Mouse (Mus musculus): ENCODE results near the gene Gm13279.
"Not testable (repeated sequence)": the region's sequence is repeated elsewhere in the genome, so short reads cannot be mapped to it uniquely, and the experiment has no call there.

Gm13279 gene

DNA sequence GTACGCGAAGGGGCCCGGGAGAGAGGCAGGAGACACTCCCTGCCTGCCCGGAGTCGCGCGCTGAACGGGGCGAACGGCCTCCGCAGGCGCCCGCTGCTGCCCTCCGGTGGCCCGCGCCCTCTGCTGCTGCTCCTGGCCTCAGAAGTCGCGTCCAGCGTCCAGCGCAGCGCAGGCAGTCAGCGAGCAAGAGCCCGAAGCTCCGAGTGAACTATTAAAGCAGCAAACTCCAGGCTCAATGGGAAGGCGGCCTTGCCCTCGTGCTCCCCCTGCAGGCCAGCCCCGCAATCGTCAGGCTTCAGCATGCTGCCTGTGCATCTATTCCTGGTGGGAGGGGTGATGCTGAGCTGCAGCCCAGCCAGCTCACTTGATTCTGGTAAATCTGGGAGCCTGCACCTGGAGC is at the start of gene Gm13279:
Gene Gm13279 (plus strand): TSS at position 301 of the 400 bp plus-strand sequence.
- not testable (repeated sequence) for DNase-seq (ENCODE audit: low spot score in 2 of 2)

DNA sequence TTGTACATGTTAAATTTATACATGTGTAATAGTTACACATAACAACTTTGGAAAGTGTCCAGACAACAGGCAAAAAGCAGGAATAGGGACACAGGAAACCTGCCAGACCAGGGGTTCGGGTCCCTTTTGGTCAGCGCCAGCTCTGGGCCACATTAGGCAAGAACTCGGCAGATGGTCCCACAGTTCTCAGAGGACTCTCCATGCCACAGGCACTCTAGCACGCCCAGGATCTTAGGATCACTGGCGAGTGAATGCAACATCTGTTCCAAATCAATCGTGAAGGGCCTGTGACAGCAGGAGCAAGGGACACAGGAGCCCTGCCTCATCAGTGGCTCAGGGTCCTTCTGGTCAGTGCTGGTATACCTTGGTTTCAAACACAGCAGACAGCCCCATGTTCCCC is 47.3 kb upstream of the Gm13279 start:
- DNase-seq (ENCODE audit: low spot score in 2 of 2): no peak

DNA sequence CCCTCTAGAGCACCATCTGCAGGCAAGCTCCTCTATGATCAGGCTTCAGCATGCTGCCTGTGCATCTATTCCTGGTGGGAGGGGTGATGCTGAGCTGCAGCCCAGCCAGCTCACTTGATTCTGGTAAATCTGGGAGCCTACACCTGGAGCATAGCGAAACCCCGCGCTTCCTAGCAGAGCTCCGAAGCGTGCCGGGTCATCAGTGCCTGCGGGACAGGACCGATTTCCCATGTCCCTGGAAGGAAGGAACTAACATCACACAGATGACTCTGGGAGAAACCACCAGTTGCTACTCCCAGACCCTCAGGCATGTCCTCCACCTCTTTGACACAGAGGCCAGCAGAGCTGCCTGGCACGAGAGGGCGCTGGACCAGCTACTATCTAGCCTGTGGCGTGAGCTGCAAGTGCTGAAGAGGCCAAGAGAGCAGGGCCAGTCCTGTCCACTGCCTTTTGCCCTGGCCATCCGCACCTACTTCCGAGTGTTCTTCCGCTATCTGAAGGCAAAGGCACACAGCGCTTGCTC is 42.3 kb upstream of the Gm13279 start, which contains the start of gene Gm13271:
Gene Gm13271 (plus strand): TSS at position 51 of the 523 bp plus-strand sequence.
- peak; percentile 58 to 74 for DNase-seq (ENCODE audit: low spot score in 2 of 2)

DNA sequence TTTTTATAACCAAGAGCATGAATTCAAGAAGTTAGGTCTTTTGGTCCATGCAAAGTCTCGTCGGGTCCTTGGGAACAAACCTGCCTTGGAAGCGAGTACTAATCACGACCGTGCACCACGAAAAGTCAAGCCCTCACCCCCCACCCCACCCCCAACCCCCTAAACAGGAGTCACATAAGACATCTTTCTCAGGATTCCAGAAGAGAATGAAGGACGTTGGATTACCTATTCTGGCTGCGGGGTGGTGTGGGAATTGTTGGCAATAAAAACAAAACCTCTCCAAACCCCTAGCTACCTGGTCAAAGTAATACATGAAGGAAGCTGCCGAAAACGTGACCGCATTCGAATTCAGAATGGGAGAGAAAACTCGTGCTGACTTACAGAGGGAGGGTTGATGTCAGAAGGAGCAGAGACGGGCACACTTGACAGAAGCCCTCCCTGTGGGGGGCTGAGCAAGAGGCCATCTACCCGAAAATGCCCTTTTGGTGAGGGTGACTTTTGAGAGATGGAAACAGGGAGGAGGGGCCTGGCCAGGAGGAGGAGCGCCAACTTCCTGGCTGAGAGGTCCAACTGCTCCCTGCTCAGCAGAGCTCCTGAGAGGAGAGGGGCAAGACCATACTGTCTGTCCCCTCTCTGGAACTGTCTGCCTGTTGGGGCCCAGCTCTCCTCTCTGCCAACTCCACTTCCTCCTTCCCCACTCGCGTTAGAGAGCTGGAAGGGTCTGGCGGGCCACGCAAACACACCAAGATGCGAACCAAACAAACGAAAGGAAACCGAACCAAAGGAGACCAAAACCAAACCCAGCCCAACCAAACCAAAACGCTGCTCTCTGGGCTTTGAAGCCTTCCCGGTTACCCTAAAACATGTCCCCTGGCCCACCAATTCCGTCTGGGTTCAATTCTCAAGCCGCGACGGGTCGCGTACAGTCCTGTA is 40.4 kb upstream of the Gm13279 start:
- not testable (repeated sequence) for DNase-seq (ENCODE audit: low spot score in 2 of 2)

DNA sequence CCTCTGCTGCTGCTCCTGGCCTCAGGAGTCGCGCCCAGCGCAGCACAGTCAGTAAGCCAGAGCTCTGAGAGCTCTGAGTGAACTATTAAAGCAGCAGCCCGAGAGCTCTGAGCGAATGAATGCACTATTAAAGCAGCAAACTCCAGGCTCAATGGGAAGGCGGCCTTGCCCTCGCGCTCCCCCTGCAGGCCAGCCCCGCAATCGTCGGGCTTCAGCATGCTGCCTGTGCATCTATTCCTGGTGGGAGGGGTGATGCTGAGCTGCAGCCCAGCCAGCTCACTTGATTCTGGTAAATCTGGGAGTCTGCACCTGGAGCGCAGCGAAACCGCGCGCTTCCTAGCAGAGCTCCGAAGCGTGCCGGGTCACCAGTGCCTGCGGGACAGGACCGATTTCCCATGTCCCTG is 39.6 kb upstream of the Gm13279 start:
- peak; percentile 83 to 88 for DNase-seq (ENCODE audit: low spot score in 2 of 2)

DNA sequence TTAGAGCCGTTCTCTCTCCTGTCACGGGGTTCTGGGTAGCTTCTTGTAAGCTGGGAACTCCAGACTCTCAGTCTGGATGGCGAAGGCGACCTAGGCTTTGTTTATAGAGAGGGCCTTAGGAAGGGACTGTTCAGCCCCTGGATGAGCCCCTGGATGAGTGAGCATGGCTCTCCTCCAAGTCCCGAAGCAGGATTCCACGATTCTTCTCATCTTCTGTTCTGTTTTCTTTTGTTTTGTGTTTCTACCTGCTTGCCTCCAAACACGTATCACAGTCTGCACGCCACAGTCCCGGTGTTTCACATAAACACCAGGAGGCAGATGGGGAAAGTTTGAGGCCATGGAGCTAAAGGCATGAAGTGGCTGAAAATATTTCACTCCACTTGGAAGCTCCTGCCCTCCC is 38.4 kb upstream of the Gm13279 start:
- not testable (repeated sequence) for DNase-seq (ENCODE audit: low spot score in 2 of 2)

DNA sequence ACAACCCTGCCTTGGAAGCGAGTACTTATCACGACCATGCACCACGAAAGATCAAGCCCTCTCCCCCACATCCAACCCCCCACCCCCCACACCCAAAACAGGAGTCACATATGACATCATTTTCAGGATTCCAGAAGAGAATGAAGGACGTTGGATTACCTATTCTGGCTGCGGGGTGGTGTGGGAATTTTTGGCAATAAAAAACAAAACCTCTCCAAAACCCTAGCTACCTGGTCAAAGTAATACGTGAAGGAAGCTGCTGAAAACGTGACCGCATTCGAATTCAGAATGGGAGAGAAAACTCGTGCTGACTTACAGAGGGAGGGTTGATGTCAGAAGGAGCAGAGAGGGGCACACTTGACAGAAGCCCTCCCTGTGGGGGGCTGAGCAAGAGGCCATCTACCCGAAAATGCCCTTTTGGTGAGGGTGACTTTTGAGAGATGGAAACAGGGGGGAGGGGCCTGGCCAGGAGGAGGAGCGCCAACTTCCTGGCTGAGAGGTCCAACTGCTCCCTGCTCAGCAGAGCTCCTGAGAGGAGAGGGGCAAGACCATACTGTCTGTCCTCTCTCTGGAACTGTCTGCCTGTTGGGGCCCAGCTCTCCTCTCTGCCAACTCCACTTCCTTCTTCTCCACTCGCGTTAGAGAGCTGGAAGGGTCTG is 37.5 kb upstream of the Gm13279 start, which contains the start of gene Gm13283:
Gene Gm13283 (plus strand): TSS at position 510 of the 659 bp plus-strand sequence.
- DNase-seq (ENCODE audit: low spot score in 2 of 2): peak; percentile 24 to 39

DNA sequence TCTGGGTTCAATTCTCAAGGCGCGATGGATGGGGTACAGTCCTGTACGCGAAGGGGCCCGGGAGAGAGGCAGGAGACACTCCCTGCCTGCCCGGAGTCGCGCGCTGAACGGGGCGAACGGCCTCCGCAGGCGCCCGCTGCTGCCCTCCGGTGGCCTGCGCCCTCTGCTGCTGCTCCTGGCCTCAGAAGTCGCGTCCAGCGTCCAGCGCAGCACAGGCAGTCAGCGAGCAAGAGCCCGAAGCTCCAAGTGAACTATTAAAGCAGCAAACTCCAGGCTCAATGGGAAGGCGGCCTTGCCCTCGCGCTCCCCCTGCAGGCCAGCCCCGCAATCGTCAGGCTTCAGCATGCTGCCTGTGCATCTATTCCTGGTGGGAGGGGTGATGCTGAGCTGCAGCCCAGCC is 36.8 kb upstream of the Gm13279 start:
- peak; percentile 44 to 63 for DNase-seq (ENCODE audit: low spot score in 2 of 2)

DNA sequence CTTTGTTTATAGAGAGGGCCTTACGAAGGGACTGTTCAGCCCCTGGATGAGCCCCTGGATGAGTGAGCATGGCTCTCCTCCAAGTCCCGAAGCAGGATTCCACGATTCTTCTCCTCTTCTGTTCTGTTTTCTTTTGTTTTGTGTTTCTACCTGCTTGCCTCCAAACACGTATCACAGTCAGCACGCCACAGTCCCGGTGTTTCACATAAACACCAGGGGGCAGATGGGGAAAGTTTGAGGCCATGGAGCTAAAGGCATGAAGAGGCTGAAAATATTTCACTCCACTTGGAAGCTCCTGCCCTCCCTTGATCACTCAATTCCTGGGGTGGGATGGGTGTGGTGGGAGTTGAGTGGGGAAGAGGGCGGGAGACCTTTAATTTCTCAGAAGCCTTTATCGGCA is 35.4 kb upstream of the Gm13279 start:
- DNase-seq (ENCODE audit: low spot score in 2 of 2): peak; percentile 72 to 73

DNA sequence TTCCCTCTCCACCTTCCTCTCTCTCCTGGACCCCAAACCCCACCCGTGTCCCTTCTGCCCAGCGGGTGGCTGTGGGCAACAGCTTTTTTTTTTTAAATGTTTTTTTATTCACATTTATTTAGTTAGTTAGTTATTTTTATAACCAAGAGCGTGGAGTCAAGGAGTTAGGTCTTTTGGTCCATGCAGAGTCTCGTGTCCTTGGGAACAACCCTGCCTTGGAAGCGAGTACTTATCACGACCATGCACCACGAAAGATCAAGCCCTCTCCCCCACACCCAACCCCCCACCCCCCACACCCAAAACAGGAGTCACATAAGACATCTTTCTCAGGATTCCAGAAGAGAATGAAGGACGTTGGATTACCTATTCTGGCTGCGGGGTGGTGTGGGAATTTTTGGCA is 34.9 kb upstream of the Gm13279 start:
- not testable (repeated sequence) for DNase-seq (ENCODE audit: low spot score in 2 of 2)

DNA sequence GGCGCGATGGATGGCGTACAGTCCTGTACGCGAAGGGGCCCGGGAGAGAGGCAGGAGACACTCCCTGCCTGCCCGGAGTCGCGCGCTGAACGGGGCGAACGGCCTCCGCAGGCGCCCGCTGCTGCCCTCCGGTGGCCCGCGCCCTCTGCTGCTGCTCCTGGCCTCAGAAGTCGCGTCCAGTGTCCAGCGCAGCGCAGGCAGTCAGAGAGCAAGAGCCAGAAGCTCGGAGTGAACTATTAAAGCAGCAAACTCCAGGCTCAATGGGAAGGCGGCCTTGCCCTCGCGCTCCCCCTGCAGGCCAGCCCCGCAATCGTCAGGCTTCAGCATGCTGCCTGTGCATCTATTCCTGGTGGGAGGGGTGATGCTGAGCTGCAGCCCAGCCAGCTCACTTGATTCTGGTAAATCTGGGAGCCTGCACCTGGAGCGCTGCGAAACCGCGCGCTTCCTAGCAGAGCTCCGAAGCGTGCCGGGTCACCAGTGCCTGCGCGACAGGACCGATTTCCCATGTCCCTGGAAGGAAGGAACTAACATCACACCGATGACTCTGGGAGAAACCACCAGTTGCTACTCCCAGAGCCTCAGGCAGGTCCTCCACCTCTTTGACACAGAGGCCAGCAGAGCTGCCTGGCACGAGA is 33.7 kb upstream of the Gm13279 start:
- peak; percentile 12 to 27 for DNase-seq (ENCODE audit: low spot score in 2 of 2)

DNA sequence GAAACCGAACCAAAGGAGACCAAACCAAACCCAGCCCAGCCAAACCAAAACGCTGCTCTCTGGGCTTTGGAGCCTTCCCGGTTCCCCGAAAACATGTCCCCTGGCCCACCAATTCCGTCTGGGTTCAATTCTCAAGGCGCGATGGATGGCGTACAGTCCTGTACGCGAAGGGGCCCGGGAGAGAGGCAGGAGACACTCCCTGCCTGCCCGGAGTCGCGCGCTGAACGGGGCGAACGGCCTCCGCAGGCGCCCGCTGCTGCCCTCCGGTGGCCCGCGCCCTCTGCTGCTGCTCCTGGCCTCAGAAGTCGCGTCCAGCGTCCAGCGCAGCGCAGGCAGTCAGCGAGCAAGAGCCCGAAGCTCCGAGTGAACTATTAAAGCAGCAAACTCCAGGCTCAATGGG is 23.7 kb upstream of the Gm13279 start, which contains the start of gene Gm13290:
Gene Gm13290 (plus strand): TSS at position 301 of the 400 bp plus-strand sequence.
- DNase-seq (ENCODE audit: low spot score in 2 of 2): not testable (repeated sequence)

DNA sequence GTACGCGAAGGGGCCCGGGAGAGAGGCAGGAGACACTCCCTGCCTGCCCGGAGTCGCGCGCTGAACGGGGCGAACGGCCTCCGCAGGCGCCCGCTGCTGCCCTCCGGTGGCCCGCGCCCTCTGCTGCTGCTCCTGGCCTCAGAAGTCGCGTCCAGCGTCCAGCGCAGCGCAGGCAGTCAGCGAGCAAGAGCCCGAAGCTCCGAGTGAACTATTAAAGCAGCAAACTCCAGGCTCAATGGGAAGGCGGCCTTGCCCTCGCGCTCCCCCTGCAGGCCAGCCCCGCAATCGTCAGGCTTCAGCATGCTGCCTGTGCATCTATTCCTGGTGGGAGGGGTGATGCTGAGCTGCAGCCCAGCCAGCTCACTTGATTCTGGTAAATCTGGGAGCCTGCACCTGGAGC is 20.6 kb upstream of the Gm13279 start, which contains the start of gene Gm13289:
Gene Gm13289 (plus strand): TSS at position 301 of the 400 bp plus-strand sequence.
- DNase-seq (ENCODE audit: low spot score in 2 of 2): not testable (repeated sequence)

DNA sequence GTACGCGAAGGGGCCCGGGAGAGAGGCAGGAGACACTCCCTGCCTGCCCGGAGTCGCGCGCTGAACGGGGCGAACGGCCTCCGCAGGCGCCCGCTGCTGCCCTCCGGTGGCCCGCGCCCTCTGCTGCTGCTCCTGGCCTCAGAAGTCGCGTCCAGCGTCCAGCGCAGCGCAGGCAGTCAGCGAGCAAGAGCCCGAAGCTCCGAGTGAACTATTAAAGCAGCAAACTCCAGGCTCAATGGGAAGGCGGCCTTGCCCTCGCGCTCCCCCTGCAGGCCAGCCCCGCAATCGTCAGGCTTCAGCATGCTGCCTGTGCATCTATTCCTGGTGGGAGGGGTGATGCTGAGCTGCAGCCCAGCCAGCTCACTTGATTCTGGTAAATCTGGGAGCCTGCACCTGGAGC is 17.6 kb upstream of the Gm13279 start, which contains the start of gene Gm13272:
Gene Gm13272 (plus strand): TSS at position 301 of the 400 bp plus-strand sequence.
- not testable (repeated sequence) for DNase-seq (ENCODE audit: low spot score in 2 of 2)

DNA sequence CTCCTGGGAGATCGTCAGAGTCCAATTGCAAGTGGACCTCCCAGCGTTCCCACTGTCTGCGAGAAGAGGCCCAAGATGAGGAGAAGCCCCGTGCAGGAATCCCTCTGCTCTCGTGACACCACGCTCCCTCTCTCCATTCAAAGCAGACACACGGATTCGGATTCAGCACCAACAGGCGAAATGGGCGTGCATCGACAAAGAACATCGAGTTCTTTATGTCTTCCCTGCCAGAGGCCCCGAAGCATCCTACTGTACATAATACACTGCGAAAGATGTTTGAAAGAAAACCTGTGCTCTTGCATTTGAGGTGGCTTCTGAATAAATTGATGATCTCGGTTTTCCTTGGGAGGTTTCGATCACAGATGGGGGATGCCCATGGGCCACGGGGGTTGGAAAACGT is 16.9 kb upstream of the Gm13279 start:
- not testable (repeated sequence) for DNase-seq (ENCODE audit: low spot score in 2 of 2)

DNA sequence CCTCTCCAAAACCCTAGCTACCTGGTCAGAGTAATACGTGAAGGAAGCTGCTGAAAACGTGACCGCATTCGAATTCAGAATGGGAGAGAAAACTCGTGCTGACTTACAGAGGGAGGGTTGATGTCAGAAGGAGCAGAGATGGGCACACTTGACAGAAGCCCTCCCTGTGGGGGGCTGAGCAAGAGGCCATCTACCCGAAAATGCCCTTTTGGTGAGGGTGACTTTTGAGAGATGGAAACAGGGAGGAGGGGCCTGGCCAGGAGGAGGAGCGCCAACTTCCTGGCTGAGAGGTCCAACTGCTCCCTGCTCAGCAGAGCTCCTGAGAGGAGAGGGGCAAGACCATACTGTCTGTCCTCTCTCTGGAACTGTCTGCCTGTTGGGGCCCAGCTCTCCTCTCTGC is 15.4 kb upstream of the Gm13279 start, which contains the start of gene Ifnz:
Gene Ifnz (plus strand): TSS at position 301 of the 400 bp plus-strand sequence.
- not testable (repeated sequence) for DNase-seq (ENCODE audit: low spot score in 2 of 2)

DNA sequence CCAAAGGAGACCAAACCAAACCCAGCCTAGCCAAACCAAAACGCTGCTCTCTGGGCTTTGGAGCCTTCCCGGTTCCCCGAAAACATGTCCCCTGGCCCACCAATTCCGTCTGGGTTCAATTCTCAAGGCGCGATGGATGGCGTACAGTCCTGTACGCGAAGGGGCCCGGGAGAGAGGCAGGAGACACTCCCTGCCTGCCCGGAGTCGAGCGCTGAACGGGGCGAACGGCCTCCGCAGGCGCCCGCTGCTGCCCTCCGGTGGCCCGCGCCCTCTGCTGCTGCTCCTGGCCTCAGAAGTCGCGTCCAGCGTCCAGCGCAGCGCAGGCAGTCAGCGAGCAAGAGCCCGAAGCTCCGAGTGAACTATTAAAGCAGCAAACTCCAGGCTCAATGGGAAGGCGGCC is 14.9 kb upstream of the Gm13279 start:
- not testable (repeated sequence) for DNase-seq (ENCODE audit: low spot score in 2 of 2)

DNA sequence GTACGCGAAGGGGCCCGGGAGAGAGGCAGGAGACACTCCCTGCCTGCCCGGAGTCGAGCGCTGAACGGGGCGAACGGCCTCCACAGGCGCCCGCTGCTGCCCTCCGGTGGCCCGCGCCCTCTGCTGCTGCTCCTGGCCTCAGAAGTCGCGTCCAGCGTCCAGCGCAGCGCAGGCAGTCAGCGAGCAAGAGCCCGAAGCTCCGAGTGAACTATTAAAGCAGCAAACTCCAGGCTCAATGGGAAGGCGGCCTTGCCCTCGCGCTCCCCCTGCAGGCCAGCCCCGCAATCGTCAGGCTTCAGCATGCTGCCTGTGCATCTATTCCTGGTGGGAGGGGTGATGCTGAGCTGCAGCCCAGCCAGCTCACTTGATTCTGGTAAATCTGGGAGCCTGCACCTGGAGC is 11.8 kb upstream of the Gm13279 start, which contains the start of gene Gm13276:
Gene Gm13276 (plus strand): TSS at position 301 of the 400 bp plus-strand sequence.
- not testable (repeated sequence) for DNase-seq (ENCODE audit: low spot score in 2 of 2)

DNA sequence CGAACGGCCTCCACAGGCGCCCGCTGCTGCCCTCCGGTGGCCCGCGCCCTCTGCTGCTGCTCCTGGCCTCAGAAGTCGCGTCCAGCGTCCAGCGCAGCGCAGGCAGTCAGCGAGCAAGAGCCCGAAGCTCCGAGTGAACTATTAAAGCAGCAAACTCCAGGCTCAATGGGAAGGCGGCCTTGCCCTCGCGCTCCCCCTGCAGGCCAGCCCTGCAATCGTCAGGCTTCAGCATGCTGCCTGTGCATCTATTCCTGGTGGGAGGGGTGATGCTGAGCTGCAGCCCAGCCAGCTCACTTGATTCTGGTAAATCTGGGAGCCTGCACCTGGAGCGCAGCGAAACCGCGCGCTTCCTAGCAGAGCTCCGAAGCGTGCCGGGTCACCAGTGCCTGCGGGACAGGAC is 8.8 kb upstream of the Gm13279 start, which contains the start of gene Gm13277:
Gene Gm13277 (plus strand): TSS at position 231 of the 400 bp plus-strand sequence.
- DNase-seq (ENCODE audit: low spot score in 2 of 2): peak; percentile 17 to 69

DNA sequence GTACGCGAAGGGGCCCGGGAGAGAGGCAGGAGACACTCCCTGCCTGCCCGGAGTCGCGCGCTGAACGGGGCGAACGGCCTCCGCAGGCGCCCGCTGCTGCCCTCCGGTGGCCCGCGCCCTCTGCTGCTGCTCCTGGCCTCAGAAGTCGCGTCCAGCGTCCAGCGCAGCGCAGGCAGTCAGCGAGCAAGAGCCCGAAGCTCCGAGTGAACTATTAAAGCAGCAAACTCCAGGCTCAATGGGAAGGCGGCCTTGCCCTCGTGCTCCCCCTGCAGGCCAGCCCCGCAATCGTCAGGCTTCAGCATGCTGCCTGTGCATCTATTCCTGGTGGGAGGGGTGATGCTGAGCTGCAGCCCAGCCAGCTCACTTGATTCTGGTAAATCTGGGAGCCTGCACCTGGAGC is 5.9 kb upstream of the Gm13279 start, which contains the start of gene Gm13278:
Gene Gm13278 (plus strand): TSS at position 301 of the 400 bp plus-strand sequence.
- DNase-seq (ENCODE audit: low spot score in 2 of 2): not testable (repeated sequence)

Measured in spleen, postnatal 10 days (tissue).